Mouse (Mus musculus) thymus, postnatal 0 days (tissue): Measurements from ENCODE around the gene Lrrc58. TPM values are rescaled to one million over a fixed set of nuclear protein-coding genes. Genes with fewer than 3 reads are reported as not detected.

ENCODE experiments used
- DNase-seq: peaks from one replicate; pipeline ENCODE4 v3.0.0-alpha.2; 2015; ENCODE audit warnings: low spot score
- polyA plus RNA-seq: library from polyadenylated mRNA; unstranded; fragments of >200 nt; fragmentation: Nextera tagmentation; extraction: Ambion mirVana; gene quantifications from 2 replicates; pipeline ENCODE4 v1.2.1, GENCODE M21; 2015

Gene Lrrc58
- 31.2 and 34.6 TPM in 2 replicates for polyA plus RNA-seq

GRCm38 (mm10) chr16:37867791-37868505 lies at the start of gene Lrrc58:
Gene Lrrc58 (plus strand): TSS chr16:37868389.
- peak; percentile 92 for DNase-seq

GRCm38 (mm10) chr16:37823949-37824348 lies 44.2 kb upstream of the Lrrc58 start:
- DNase-seq = no peak

- DNase-seq = no peak
These were observed 43.2 kb upstream of the Lrrc58 start for GRCm38 (mm10) chr16:37824778-37825505.

- no peak for DNase-seq
These were observed 41.9 kb upstream of the Lrrc58 start for GRCm38 (mm10) chr16:37826286-37826685.

- DNase-seq = no peak
These were observed 37.1 kb upstream of the Lrrc58 start for GRCm38 (mm10) chr16:37831041-37831440.

GRCm38 (mm10) chr16:37837571-37837970 lies 30.6 kb upstream of the Lrrc58 start:
- no peak for DNase-seq

GRCm38 (mm10) chr16:37842439-37842838 lies 25.8 kb upstream of the Lrrc58 start:
- DNase-seq = no peak

- DNase-seq = no peak
These were observed 24.4 kb upstream of the Lrrc58 start for GRCm38 (mm10) chr16:37843740-37844139.

- no peak for DNase-seq
These were observed 22.8 kb upstream of the Lrrc58 start for GRCm38 (mm10) chr16:37845202-37845925.

- DNase-seq = no peak
These were observed 21.1 kb upstream of the Lrrc58 start for GRCm38 (mm10) chr16:37847081-37847480.

- DNase-seq = no peak
These were observed 16.8 kb upstream of the Lrrc58 start for GRCm38 (mm10) chr16:37851366-37851765.

- DNase-seq = no peak
These were observed 14.9 kb upstream of the Lrrc58 start for GRCm38 (mm10) chr16:37853279-37853678.

- DNase-seq = no peak
These were observed 14.1 kb upstream of the Lrrc58 start for GRCm38 (mm10) chr16:37854054-37854453.

GRCm38 (mm10) chr16:37854593-37854992 lies 13.6 kb upstream of the Lrrc58 start:
- DNase-seq = no peak

GRCm38 (mm10) chr16:37855583-37855982 lies 12.6 kb upstream of the Lrrc58 start:
- no peak for DNase-seq

- DNase-seq = no peak
These were observed 11.9 kb upstream of the Lrrc58 start for GRCm38 (mm10) chr16:37856327-37856726.

GRCm38 (mm10) chr16:37857495-37857894 lies 10.7 kb upstream of the Lrrc58 start:
- DNase-seq = no peak

- no peak for DNase-seq
These were observed 8.0 kb upstream of the Lrrc58 start for GRCm38 (mm10) chr16:37860213-37860612.

GRCm38 (mm10) chr16:37861029-37861428 lies 7.2 kb upstream of the Lrrc58 start, which contains the start of gene Gm36028:
Gene Gm36028 (minus strand): TSS chr16:37861146.
- no peak for DNase-seq

- DNase-seq = no peak
These were observed 4.3 kb upstream of the Lrrc58 start for GRCm38 (mm10) chr16:37863876-37864275.

- DNase-seq = no peak
These were observed 2.3 kb upstream of the Lrrc58 start for GRCm38 (mm10) chr16:37865841-37866240.
